Mouse (Mus musculus): Measurements from ENCODE around the gene Capn8.

DNA sequence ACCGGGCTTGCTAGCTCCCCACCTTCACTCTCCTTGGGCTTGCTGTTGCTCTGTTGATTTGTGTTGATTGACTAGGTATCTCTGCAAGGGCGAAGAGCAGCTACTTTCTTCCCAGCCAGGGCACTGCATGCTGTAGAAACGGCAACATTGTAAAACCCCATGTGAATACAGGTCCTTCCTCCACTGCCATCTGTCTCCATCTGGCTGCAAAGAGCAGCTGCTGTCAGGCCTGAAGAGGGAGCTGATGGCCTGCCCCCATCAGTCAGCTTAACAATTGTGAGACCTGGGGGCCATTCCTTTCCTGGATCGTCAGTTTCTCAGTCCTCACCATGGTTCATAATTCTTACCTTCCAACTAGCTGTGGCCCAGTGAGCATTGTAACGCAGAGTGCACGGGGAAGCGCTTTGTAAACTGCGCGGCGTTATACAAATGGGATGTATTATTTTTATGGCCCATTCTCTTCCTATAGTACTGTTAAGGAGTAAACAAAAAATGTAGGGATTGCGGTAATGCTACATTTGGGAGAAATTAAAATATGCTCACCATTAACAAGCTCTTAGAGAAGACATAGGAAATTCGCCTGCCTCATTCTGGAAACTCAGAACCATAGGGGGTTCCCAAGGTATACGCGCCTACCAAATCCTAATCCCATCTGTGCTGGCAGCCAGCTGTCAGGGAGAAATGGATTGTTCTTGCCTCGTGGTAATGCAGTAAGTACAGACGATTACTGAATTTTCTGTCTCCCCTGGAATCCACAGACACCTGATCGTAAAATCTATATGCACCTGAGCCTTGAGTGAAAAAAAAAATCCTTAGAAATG lies 40.7 kb downstream of the Capn8 start:
- no peak for TF ChIP-seq CTCF (IDR thresholded peaks at IDR 0.05; ENCODE audit: low read depth)
- TF ChIP-seq EP300 (IDR thresholded peaks at IDR 0.05; ENCODE audit: low read depth) = no peak

Data from liver, embryonic 14.5 days (tissue).